ENCODE assay signal across 14 mouse cellular contexts in genomic region chr6:28823375-28823774, GRCm38 (mm10). TPM values are rescaled to one million over a fixed set of nuclear protein-coding genes. Genes with fewer than 3 reads are reported as not detected.
DNase-seq lines count a peak whose midpoint lies in the region; ATAC-seq lines count a peak whose summit lies in the region.
"Had no signal": no experiment of that assay in that cellular context is flagged by ENCODE, and none has a peak within 500 bp of the region (broad histone marks: within the 10 kb centered on the region; RNA-seq: fewer than 3 reads in every experiment).

No protein-coding gene starts in this region.

- 0 out of 2 replicates have a peak, but pooled peaks have one; percentile 30 for ATAC-seq in common myeloid progenitor, adult 5-6 weeks (replicated peaks; ENCODE audit: low read depth, poor library complexity, severe bottlenecking)
- ATAC-seq: forebrain, embryonic 14.5 days; intestine, embryonic 15.5 days had no signal

- DNase-seq in 3T3-L1 (ENCODE audit: low read depth, low spot score): peak; percentile 77
- peak; percentile 74 for DNase-seq in NIH3T3 (ENCODE audit: low read depth)
- DNase-seq in B cell, adult 2 months: no peak
- DNase-seq in adrenal gland, postnatal 25 days: no peak
- DNase-seq in thymus, postnatal 0 days (ENCODE audit: low spot score): no peak
- DNase-seq: cerebellum, postnatal 14 days; gastrocnemius, postnatal 25 days; heart, adult 11 months; kidney, adult 11 months had no signal

RNA-seq across cellular contexts. Expression of gene Lrrc4, which starts 8.2 kb away (rescaled TPM):
- total RNA-seq in common myeloid progenitor, adult 5-6 weeks (2017): 0.37 TPM in 1 of 2 replicates, not detected in the other
- total RNA-seq in adrenal gland, postnatal 25 days (2021): 3.5 and 3.7 TPM in 2 replicates
- polyA plus RNA-seq in thymus, postnatal 0 days (2015; fragmentation: Nextera tagmentation; extraction: Ambion mirVana): 0.08 and 0.16 TPM in 2 replicates
- total RNA-seq: hematopoietic stem cell, adult 5-6 weeks had no signal
- polyA plus RNA-seq: Patski had no signal

Comparison
In these comparisons a context has a peak if more than half of its experiments do, and no peak if none do; other contexts are left out.
1. DNase-seq: peak in 3T3-L1 (single experiment) and NIH3T3 (single experiment); none in B cell, adult 2 months (0 of 2), adrenal gland, postnatal 25 days (single experiment) and thymus, postnatal 0 days (single experiment).